Mouse (Mus musculus) urinary bladder, postnatal 36 days (tissue): ENCODE measurements at regions not wholly inside any gene's neighbourhood (a gene's known extent, or its start where the extent isn't known, plus 50 kb on each side); places are given as distances from the start of the nearest gene placed in this dataset.
A peak's percentile ranks its signal among the peaks of the same experiment; 100 is the strongest.

ENCODE experiments used
- DNase-seq, 2 experiments: peaks; one replicate each; pipeline ENCODE4 v3.0.0; 2022; ENCODE audit warnings: low spot score in 2 of 2, mixed read lengths in 1 of 2

DNA sequence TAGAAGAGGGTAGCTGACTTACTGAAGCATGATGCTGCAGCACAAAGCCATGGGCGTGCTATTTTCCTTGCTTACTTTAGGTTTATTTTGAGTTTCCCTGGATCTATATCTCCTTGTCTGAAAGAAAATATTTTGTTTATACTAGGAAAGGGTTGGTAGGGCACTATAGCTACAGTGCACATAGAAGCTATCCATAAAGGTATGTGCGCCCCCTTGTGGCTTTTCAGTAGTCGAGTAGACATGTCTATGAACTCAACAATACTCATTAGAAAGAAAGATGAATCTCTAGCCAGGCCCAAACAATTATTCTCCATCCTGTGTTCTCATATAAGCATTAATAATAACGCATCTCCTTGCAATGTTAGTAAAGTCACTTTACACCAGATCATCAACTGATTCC lies 114.3 kb downstream of the Rab38 start:
- DNase-seq, result peak; percentile 37 to 40

GRCm38 (mm10) chr7:88544976-88545654 lies 115.0 kb downstream of the Rab38 start:
- DNase-seq, result no peak

GRCm38 (mm10) chr7:88575073-88575472 lies 145.0 kb downstream of the Rab38 start:
- no peak for DNase-seq

DNA sequence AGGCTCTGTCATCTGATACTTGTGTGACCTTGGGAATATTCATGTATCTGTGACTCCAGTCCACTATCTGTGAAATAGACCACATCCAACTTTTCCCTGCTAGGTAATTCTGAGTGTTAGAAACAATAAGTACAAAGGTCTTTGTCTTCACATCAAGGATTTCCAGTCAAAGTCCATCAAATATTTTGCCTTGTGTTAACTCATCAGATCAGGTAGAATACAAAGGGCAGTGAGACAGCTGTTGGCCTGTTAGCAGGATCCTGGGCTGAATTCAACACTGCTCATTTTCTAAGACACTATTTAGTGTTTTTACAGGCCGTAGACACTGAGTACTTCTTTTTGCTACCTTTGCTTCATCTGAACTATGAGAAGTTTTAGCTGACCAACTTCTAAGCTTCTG lies 170.7 kb downstream of the Rab38 start:
- no peak for DNase-seq
